Mouse (Mus musculus): Measurements from ENCODE around the gene Eme2. TPM values are rescaled to one million over a fixed set of nuclear protein-coding genes. Genes with fewer than 3 reads are reported as not detected.

Gene Eme2
- total RNA-seq, 2 experiments from 2014 or later = 58.1 to 61.6 TPM

GRCm38 (mm10) chr17:24881738-24882440, 13.0 kb downstream of the Eme2 start:
- intact Hi-C loops (cut with DNase I) = loop anchor here (5.0 kb wide), 1 partner anchor 135 kb away; no protein-coding TSS in a partner anchor
- DNase-seq (ENCODE audit: low spot score in 2 of 2) = no peak

GRCm38 (mm10) chr17:24878531-24878930, 16.4 kb downstream of the Eme2 start:
- no peak for DNase-seq (ENCODE audit: low spot score in 2 of 2)
- intact Hi-C loops (cut with DNase I) = no loop called here

DNA sequence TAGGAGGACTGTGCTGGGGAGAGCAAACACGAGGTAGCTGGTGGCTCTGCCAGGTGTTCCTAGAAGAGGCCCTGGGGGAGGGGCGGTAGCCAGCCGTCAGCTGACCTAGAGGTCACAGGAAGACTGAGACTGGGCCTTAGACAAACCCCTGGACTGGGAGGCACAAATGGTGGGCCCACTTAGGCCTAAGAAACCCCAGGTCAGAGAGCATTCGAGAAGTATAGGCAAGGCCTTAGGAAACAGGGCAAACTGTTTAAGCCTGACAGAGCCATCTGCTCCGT, 16.8 kb downstream of the Eme2 start:
- intact Hi-C loops (cut with DNase I) = no loop called here
- DNase-seq (ENCODE audit: low spot score in 2 of 2) = no peak

DNA sequence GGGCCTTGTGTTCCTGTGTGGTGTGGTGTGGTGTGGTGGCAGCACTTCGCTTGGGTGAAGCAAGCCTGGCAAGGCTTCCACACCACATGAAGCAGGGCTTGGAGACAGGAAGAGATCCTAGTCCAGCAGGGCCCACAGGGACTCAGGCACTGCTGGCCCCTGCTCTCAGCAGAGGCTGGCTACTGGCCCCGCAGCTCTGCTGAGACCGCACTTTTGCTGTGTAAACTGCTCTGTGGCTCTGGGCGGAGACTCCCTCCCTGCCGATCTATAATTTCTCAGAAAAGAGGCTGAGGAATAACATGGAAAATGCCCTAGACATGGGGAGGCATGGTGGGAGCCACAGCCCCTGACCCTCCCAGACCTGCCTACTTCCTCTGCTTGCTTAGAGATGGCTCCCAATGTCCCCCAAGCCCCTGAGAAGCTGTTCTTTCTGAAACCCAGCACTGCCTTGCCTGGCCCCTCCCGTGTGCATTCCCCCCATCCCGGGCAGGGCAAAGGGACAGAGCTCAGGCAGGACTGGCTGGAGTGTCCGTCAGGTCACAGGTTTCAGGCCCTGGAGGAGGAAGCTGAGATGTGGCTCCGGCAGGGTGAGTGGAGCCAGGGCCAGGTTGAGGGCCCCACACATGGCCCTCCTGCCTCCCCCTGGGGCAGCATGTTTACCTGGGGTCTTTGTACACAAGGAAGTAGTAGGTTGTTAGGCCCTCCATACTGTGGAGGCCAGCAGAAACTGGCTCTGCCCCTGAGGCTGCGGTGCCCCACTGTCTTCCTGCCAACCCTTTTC, 17.4 kb downstream of the Eme2 start:
- DNase-seq (ENCODE audit: low spot score in 2 of 2) = no peak
- intact Hi-C loops (cut with DNase I) = no loop called here

- intact Hi-C loops (cut with DNase I) = no loop called here
- no peak for DNase-seq (ENCODE audit: low spot score in 2 of 2)
Measured at GRCm38 (mm10) chr17:24874989-24875388, 19.9 kb downstream of the Eme2 start.

DNA sequence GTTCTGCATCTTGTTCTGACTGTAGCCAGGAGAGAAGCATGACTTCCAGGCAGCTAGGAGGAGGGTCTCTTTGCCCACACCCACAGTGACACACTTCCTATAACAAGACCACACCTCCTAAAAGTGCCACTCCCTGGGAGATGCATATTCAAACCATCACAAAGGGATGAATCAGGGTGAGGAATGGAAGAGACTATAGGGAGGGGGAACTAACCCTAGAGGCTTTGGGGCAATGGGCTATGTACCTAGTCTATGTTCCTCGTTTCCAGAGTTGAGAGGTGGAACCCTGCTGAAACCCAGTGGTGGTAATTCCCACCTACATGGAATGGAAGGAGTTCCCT, 20.5 kb downstream of the Eme2 start:
- no peak for DNase-seq (ENCODE audit: low spot score in 2 of 2)
- intact Hi-C loops (cut with DNase I) = no loop called here

GRCm38 (mm10) chr17:24873695-24874404, 21.0 kb downstream of the Eme2 start:
- intact Hi-C loops (cut with DNase I) = no loop called here
- no peak for DNase-seq (ENCODE audit: low spot score in 2 of 2)

DNA sequence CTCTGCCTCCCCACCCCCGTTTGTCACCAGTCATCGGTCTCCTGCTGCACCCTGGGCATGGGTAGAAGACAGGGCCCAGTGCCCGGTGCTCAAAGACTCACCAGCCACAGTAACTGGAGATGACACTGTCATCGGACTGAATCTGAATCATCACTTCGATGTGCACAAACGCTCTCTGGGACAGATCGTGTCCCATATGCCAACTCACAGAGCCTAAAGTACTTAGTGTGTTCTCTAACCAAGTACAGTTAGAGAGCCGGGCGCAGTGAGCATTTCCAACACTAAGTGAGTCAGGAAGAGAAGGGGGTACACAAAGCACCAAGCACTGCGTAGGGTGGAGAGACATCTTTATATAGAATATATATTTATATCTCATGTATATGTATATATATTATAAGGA, 27.0 kb downstream of the Eme2 start:
- intact Hi-C loops (cut with DNase I) = no loop called here
- DNase-seq (ENCODE audit: low spot score in 2 of 2) = peak in 1 of 2 experiments; percentile 77

DNA sequence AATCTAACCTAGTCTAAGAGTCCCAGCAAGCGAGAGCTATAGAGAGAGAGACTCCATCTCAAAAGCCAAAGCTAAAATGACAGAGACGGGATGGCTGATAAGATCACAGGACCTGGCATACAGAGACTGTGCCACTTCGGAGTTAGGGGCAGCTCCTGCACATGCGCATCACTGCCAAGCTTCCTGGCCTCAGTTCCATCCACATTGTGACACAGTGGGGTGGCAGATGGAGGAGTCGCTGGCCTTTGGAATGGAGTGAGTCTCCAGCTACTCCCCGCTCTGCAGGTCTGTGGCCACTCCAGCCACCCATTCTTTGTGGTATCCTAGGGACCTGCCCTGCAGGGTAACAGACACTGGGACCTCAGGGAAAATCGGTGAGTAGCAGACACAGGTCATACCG, 29.1 kb downstream of the Eme2 start, which contains the start of gene Igfals:
TSS of gene Igfals (plus strand) at position 222 of the 400 bp plus-strand sequence.
- DNase-seq (ENCODE audit: low spot score in 2 of 2) = no peak
- intact Hi-C loops (cut with DNase I) = no loop called here

- intact Hi-C loops (cut with DNase I) = no loop called here
- no peak for DNase-seq (ENCODE audit: low spot score in 2 of 2)
Measured at GRCm38 (mm10) chr17:24861785-24862184, 33.1 kb downstream of the Eme2 start.

DNA sequence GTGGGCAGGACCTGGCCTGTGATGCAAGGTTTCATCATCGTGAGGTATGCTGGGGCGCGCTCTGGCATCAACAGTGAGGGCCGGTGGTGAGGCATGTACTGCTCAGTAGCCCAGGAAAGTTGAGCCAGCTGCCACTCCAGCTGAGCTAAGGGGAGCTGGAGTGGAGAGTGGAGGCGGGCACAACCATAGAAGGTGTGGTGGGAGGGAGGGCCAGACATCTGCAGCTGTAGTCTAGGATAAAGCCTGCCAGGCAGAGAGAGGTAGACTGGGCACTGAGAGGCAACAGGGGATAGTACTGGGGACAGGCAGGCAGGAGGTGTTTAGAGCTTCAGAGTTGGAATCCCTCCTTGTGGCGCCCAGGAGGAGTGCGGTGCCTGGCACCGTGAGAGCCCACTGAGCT, 34.8 kb downstream of the Eme2 start:
- intact Hi-C loops (cut with DNase I) = no loop called here
- DNase-seq (ENCODE audit: low spot score in 2 of 2) = no peak

GRCm38 (mm10) chr17:24858967-24859366, 35.9 kb downstream of the Eme2 start:
- intact Hi-C loops (cut with DNase I) = no loop called here
- no peak for DNase-seq (ENCODE audit: low spot score in 2 of 2)

GRCm38 (mm10) chr17:24857831-24858470, 36.9 kb downstream of the Eme2 start:
- intact Hi-C loops (cut with DNase I) = no loop called here
- no peak for DNase-seq (ENCODE audit: low spot score in 2 of 2)

- intact Hi-C loops (cut with DNase I) = no loop called here
- DNase-seq (ENCODE audit: low spot score in 2 of 2) = no peak
Measured at GRCm38 (mm10) chr17:24856589-24856988, 38.3 kb downstream of the Eme2 start.

GRCm38 (mm10) chr17:24855838-24856464, 38.9 kb downstream of the Eme2 start:
- intact Hi-C loops (cut with DNase I) = no loop called here
- no peak for DNase-seq (ENCODE audit: low spot score in 2 of 2)

GRCm38 (mm10) chr17:24851381-24852125, 43.3 kb downstream of the Eme2 start:
- DNase-seq (ENCODE audit: low spot score in 2 of 2) = no peak
- intact Hi-C loops (cut with DNase I) = no loop called here

GRCm38 (mm10) chr17:24850773-24851127, 44.1 kb downstream of the Eme2 start:
- DNase-seq (ENCODE audit: low spot score in 2 of 2) = no peak
- intact Hi-C loops (cut with DNase I) = no loop called here

DNA sequence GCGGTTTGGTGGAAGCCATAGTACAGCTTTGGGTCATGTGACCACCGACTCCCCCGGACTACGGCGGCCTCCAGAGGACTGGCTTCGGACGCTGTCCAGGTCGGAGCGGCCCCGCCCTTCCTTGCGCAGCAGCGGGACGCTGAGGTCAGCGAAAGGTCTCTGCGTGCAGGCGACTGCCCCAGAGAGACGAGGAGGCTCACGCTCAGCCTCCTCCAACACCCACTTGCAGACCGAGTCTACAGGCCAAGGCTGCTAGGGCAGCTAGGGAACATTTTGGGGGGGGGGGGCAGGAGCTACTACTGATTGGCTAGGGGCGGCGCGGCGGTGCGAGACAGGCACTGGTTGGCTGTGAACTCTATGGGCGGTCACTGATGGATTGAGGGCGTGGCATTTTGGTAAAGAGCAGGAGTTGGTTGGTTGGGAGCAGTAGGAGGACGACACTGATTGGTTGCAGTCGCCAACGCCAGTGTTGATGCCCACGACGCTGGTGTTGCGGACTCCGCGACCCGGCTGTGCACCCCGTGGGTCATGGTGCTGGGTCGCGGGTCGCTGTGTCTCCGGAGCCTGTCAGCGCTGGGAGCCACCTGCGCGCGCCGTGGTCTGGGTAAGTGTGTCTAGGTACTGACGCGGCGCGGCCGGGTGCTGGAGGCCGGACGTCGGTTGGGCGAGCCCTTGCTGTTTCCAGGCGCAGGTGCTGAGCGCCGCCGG, 44.7 kb downstream of the Eme2 start, which contains the start of gene Fahd1:
TSS of gene Fahd1 (minus strand) at position 300 of the 708 bp plus-strand sequence.
- DNase-seq (ENCODE audit: low spot score in 2 of 2) = peak; percentile 96 to 99
- intact Hi-C loops (cut with DNase I) = no loop called here

GRCm38 (mm10) chr17:24849733-24850064, 45.2 kb downstream of the Eme2 start:
- DNase-seq (ENCODE audit: low spot score in 2 of 2) = no peak
- intact Hi-C loops (cut with DNase I) = no loop called here

All from left cerebral cortex, postnatal 14 days (tissue).